Mouse (Mus musculus): ENCODE results near the gene Hexdc. TPM values are rescaled to one million over a fixed set of nuclear protein-coding genes. Genes with fewer than 3 reads are reported as not detected.

The Hexdc gene
- polyA plus RNA-seq, 1 experiment = 0.50 TPM

GRCm38 (mm10) chr11:121236564-121237344, 32.5 kb downstream of the Hexdc start, which contains the start of gene Narf:
Gene Narf (plus strand): TSS chr11:121237253.
- H3K4me3 ChIP-seq (replicated peaks) = peak within 1 kb of the TSS; percentile 79
- TF ChIP-seq TAL1 (IDR thresholded peaks at IDR 0.05; ENCODE audit: low read length) = no peak
- TF ChIP-seq GATA1 (IDR thresholded peaks at IDR 0.05; ENCODE audit: low read length) = no peak
- peaks cover 42% of the 10 kb centered on the region for H3K36me3 ChIP-seq (ENCODE audit: control insufficient read depth)
- no peaks in the 10 kb centered on the region for H3K9me3 ChIP-seq (ENCODE audit: control insufficient read depth, low read length)
- H3K4me1 ChIP-seq (ENCODE audit: control insufficient read depth) = peaks cover 79% of the 10 kb centered on the region
- H3K27me3 ChIP-seq (ENCODE audit: control insufficient read depth) = no peaks in the 10 kb centered on the region

GRCm38 (mm10) chr11:121237345-121238128, 33.3 kb downstream of the Hexdc start:
- Histone ChIP-seq H3K27me3 (ENCODE audit: control insufficient read depth) (no peaks in the 10 kb centered on the region), H3K4me1 (ENCODE audit: control insufficient read depth) (peaks cover 79% of the 10 kb centered on the region), H3K36me3 (ENCODE audit: control insufficient read depth) (peaks cover 50% of the 10 kb centered on the region), H3K9me3 (ENCODE audit: control insufficient read depth, low read length) (no peaks in the 10 kb centered on the region), H3K4me3 (replicated peaks) (peak overlapping the region; percentile 79)
- TF ChIP-seq TAL1 (IDR thresholded peaks at IDR 0.05; ENCODE audit: low read length) = no peak

GRCm38 (mm10) chr11:121239669-121240068, 35.4 kb downstream of the Hexdc start:
- Histone ChIP-seq H3K9me3 (ENCODE audit: control insufficient read depth, low read length) (no peaks in the 10 kb centered on the region), H3K27me3 (ENCODE audit: control insufficient read depth) (no peaks in the 10 kb centered on the region), H3K36me3 (ENCODE audit: control insufficient read depth) (peaks cover 71% of the 10 kb centered on the region), H3K4me1 (ENCODE audit: control insufficient read depth) (peaks cover 69% of the 10 kb centered on the region), H3K4me3 (replicated peaks) (peak overlapping the region; percentile 79)
- TF ChIP-seq GATA1 (IDR thresholded peaks at IDR 0.05; ENCODE audit: low read length) = peak; percentile 89
- peak; percentile 90 for TF ChIP-seq TAL1 (IDR thresholded peaks at IDR 0.05; ENCODE audit: low read length)

GRCm38 (mm10) chr11:121250196-121250595, 46.0 kb downstream of the Hexdc start:
- Histone ChIP-seq H3K27me3 (ENCODE audit: control insufficient read depth) (no peaks in the 10 kb centered on the region; the same call in 1 of the 2 replicates), H3K36me3 (ENCODE audit: control insufficient read depth) (peaks cover 99% of the 10 kb centered on the region), H3K4me3 (replicated peaks) (no peak overlapping the region), H3K4me1 (ENCODE audit: control insufficient read depth) (peaks cover 6% of the 10 kb centered on the region), H3K9me3 (ENCODE audit: control insufficient read depth, low read length) (no peaks in the 10 kb centered on the region)
- no peak for TF ChIP-seq TAL1 (IDR thresholded peaks at IDR 0.05; ENCODE audit: low read length)
- no peak for TF ChIP-seq GATA1 (IDR thresholded peaks at IDR 0.05; ENCODE audit: low read length)

GRCm38 (mm10) chr11:121259160-121260100, 55.2 kb downstream of the Hexdc start, which contains the start of gene Foxk2:
Gene Foxk2 (plus strand): TSS chr11:121259990.
- no peaks in the 10 kb centered on the region for H3K9me3 ChIP-seq (ENCODE audit: control insufficient read depth, low read length)
- peak within 1 kb of the TSS; percentile 90 for H3K4me3 ChIP-seq (replicated peaks)
- no peak for TF ChIP-seq GATA1 (IDR thresholded peaks at IDR 0.05; ENCODE audit: low read length)
- no peak for TF ChIP-seq TAL1 (IDR thresholded peaks at IDR 0.05; ENCODE audit: low read length)
- H3K36me3 ChIP-seq (ENCODE audit: control insufficient read depth) = peaks cover 70% of the 10 kb centered on the region
- H3K4me1 ChIP-seq (ENCODE audit: control insufficient read depth) = peaks cover 46% of the 10 kb centered on the region
- no peaks in the 10 kb centered on the region for H3K27me3 ChIP-seq (ENCODE audit: control insufficient read depth)

GRCm38 (mm10) chr11:121260211-121260906, 56.1 kb downstream of the Hexdc start:
- no peak for TF ChIP-seq TAL1 (IDR thresholded peaks at IDR 0.05; ENCODE audit: low read length)
- TF ChIP-seq GATA1 (IDR thresholded peaks at IDR 0.05; ENCODE audit: low read length) = no peak
- Histone ChIP-seq H3K36me3 (ENCODE audit: control insufficient read depth) (peaks cover 70% of the 10 kb centered on the region), H3K27me3 (ENCODE audit: control insufficient read depth) (no peaks in the 10 kb centered on the region), H3K4me1 (ENCODE audit: control insufficient read depth) (peaks cover 45% of the 10 kb centered on the region), H3K4me3 (replicated peaks) (peak overlapping the region; percentile 90), H3K9me3 (ENCODE audit: control insufficient read depth, low read length) (no peaks in the 10 kb centered on the region)

GRCm38 (mm10) chr11:121261074-121261473, 56.8 kb downstream of the Hexdc start:
- Histone ChIP-seq H3K36me3 (ENCODE audit: control insufficient read depth) (peaks cover 70% of the 10 kb centered on the region), H3K9me3 (ENCODE audit: control insufficient read depth, low read length) (no peaks in the 10 kb centered on the region), H3K27me3 (ENCODE audit: control insufficient read depth) (no peaks in the 10 kb centered on the region), H3K4me1 (ENCODE audit: control insufficient read depth) (peaks cover 43% of the 10 kb centered on the region), H3K4me3 (replicated peaks) (peak overlapping the region; percentile 90)
- TF ChIP-seq GATA1 (IDR thresholded peaks at IDR 0.05; ENCODE audit: low read length) = no peak
- no peak for TF ChIP-seq TAL1 (IDR thresholded peaks at IDR 0.05; ENCODE audit: low read length)

Other genes starting within 250 kb of the Hexdc start
- 10.5 and 11.4 TPM in 2 replicates for gene Csnk1d, start 213.1 kb upstream of the Hexdc start, polyA plus RNA-seq (2012)
- not detected in 2 replicates for gene Cd7, start 165.0 kb upstream of the Hexdc start, polyA plus RNA-seq (2012)
- not detected in 2 replicates for gene Sectm1b, start 140.9 kb upstream of the Hexdc start, polyA plus RNA-seq (2012)
- gene Sectm1a, start 123.2 kb upstream of the Hexdc start, polyA plus RNA-seq (2012) = not detected in 2 replicates
- gene Tex19.2, start 85.8 kb upstream of the Hexdc start, polyA plus RNA-seq (2012) = not detected in 2 replicates
- not detected in 2 replicates for gene Tex19.1, start 58.3 kb upstream of the Hexdc start, polyA plus RNA-seq (2012)
- gene Uts2r, start 44.2 kb upstream of the Hexdc start, polyA plus RNA-seq (2012) = 0.03 TPM in 1 of 2 replicates, not detected in the other
- gene Ogfod3, start 278 bp downstream of the Hexdc start, polyA plus RNA-seq (2012) = 1.2 and 1.4 TPM in 2 replicates
- gene Cybc1, start 24.9 kb downstream of the Hexdc start, polyA plus RNA-seq (2012) = 0.68 and 1.4 TPM in 2 replicates
- gene Narf, start 32.8 kb downstream of the Hexdc start, polyA plus RNA-seq (2012) = 5.0 and 6.6 TPM in 2 replicates
- gene Foxk2, start 55.6 kb downstream of the Hexdc start, polyA plus RNA-seq (2012) = 1.4 and 2.0 TPM in 2 replicates
- 0.39 and 0.46 TPM in 2 replicates for gene Wdr45b, start 150.0 kb downstream of the Hexdc start, polyA plus RNA-seq (2012)
- gene Rab40b, start 183.8 kb downstream of the Hexdc start, polyA plus RNA-seq (2012) = 0.02 TPM in 1 of 2 replicates, not detected in the other
- gene Fn3krp, start 217.0 kb downstream of the Hexdc start, polyA plus RNA-seq (2012) = 3.4 and 5.6 TPM in 2 replicates
- gene Fn3k, start 230.5 kb downstream of the Hexdc start, polyA plus RNA-seq (2012) = 24.1 and 24.7 TPM in 2 replicates
- gene Tbcd, start 247.5 kb downstream of the Hexdc start, polyA plus RNA-seq (2012) = 0.42 and 0.45 TPM in 2 replicates

All from erythroblast, embryonic 14.5 days (primary cell).